Mouse (Mus musculus): Measurements from ENCODE around the gene Zfp207. TPM values are rescaled to one million over a fixed set of nuclear protein-coding genes. Genes with fewer than 3 reads are reported as not detected.
"Not testable (repeated sequence)": the region's sequence is repeated elsewhere in the genome, so short reads cannot be mapped to it uniquely, and the experiment has no call there.

The Zfp207 gene
- polyA plus RNA-seq, 1 experiment = 92.9 TPM

GRCm38 (mm10) chr11:80391407-80392120, 8.5 kb downstream of the Zfp207 start:
- Histone ChIP-seq H3ac (ENCODE audit: control insufficient read depth, insufficient read length, low read depth) (no peak overlapping the region), H3K79me3 (ENCODE audit: low read depth) (peaks cover 70% of the 10 kb centered on the region), H3K27me3 (ENCODE audit: control insufficient read depth, insufficient read depth, insufficient read length) (no peaks in the 10 kb centered on the region), H3K79me2 (ENCODE audit: control insufficient read depth, insufficient read depth) (peaks cover 96% of the 10 kb centered on the region), H3K4me3 (ENCODE audit: insufficient read depth, poor library complexity, severe bottlenecking) (no peak overlapping the region), H3K36me3 (ENCODE audit: control insufficient read depth, insufficient read depth) (peaks cover 99% of the 10 kb centered on the region)
- TF ChIP-seq MYOG (IDR thresholded peaks at IDR 0.05; ENCODE audit: control insufficient read depth, extremely low read depth, insufficient read length) (no peak), MAX (IDR thresholded peaks at IDR 0.05) (no peak), MYOD1 (IDR thresholded peaks at IDR 0.05; ENCODE audit: control insufficient read depth, insufficient read length, low read depth) (no peak), FOSL1 (IDR thresholded peaks at IDR 0.05; ENCODE audit: insufficient read depth, low read length, poor library complexity, severe bottlenecking) (no peak), CTCF (IDR thresholded peaks at IDR 0.05; ENCODE audit: control insufficient read depth, insufficient read depth, insufficient read length) (no peak), CEBPB (IDR thresholded peaks at IDR 0.05; ENCODE audit: low read depth) (no peak), USF1 (IDR thresholded peaks at IDR 0.05; ENCODE audit: low read depth) (no peak)

GRCm38 (mm10) chr11:80395930-80396329, 12.9 kb downstream of the Zfp207 start:
- TF ChIP-seq CTCF (IDR thresholded peaks at IDR 0.05; ENCODE audit: control insufficient read depth, insufficient read depth, insufficient read length) = no peak
- no peak for TF ChIP-seq FOSL1 (IDR thresholded peaks at IDR 0.05; ENCODE audit: insufficient read depth, low read length, poor library complexity, severe bottlenecking)
- no peak for TF ChIP-seq CEBPB (IDR thresholded peaks at IDR 0.05; ENCODE audit: low read depth)
- TF ChIP-seq MYOD1 (IDR thresholded peaks at IDR 0.05; ENCODE audit: control insufficient read depth, insufficient read length, low read depth) = no peak
- TF ChIP-seq MYOG (IDR thresholded peaks at IDR 0.05; ENCODE audit: control insufficient read depth, extremely low read depth, insufficient read length) = no peak
- TF ChIP-seq USF1 (IDR thresholded peaks at IDR 0.05; ENCODE audit: low read depth) = no peak
- TF ChIP-seq MAX (IDR thresholded peaks at IDR 0.05) = no peak
- Histone ChIP-seq H3K79me2 (ENCODE audit: control insufficient read depth, insufficient read depth) (peaks cover 96% of the 10 kb centered on the region), H3K27me3 (ENCODE audit: control insufficient read depth, insufficient read depth, insufficient read length) (no peaks in the 10 kb centered on the region), H3K36me3 (ENCODE audit: control insufficient read depth, insufficient read depth) (peaks cover 99% of the 10 kb centered on the region), H3K4me3 (ENCODE audit: insufficient read depth, poor library complexity, severe bottlenecking) (no peak overlapping the region), H3K79me3 (ENCODE audit: low read depth) (peaks cover 62% of the 10 kb centered on the region), H3ac (ENCODE audit: control insufficient read depth, insufficient read length, low read depth) (no peak overlapping the region)

- Histone ChIP-seq H3ac (ENCODE audit: control insufficient read depth, insufficient read length, low read depth) (no peak overlapping the region), H3K27me3 (ENCODE audit: control insufficient read depth, insufficient read depth, insufficient read length) (no peaks in the 10 kb centered on the region), H3K4me3 (ENCODE audit: insufficient read depth, poor library complexity, severe bottlenecking) (no peak overlapping the region), H3K36me3 (ENCODE audit: control insufficient read depth, insufficient read depth) (peaks cover 99% of the 10 kb centered on the region), H3K79me2 (ENCODE audit: control insufficient read depth, insufficient read depth) (peaks cover 92% of the 10 kb centered on the region), H3K79me3 (ENCODE audit: low read depth) (peaks cover 62% of the 10 kb centered on the region)
- TF ChIP-seq MYOD1 (IDR thresholded peaks at IDR 0.05; ENCODE audit: control insufficient read depth, insufficient read length, low read depth) (no peak), CEBPB (IDR thresholded peaks at IDR 0.05; ENCODE audit: low read depth) (no peak), CTCF (IDR thresholded peaks at IDR 0.05; ENCODE audit: control insufficient read depth, insufficient read depth, insufficient read length) (no peak), MYOG (IDR thresholded peaks at IDR 0.05; ENCODE audit: control insufficient read depth, extremely low read depth, insufficient read length) (no peak), USF1 (IDR thresholded peaks at IDR 0.05; ENCODE audit: low read depth) (no peak), FOSL1 (IDR thresholded peaks at IDR 0.05; ENCODE audit: insufficient read depth, low read length, poor library complexity, severe bottlenecking) (no peak), MAX (IDR thresholded peaks at IDR 0.05) (no peak)
These were observed 13.5 kb downstream of the Zfp207 start for GRCm38 (mm10) chr11:80396617-80397016.

- Histone ChIP-seq H3K79me2 (ENCODE audit: control insufficient read depth, insufficient read depth) (peaks cover 30% of the 10 kb centered on the region), H3K36me3 (ENCODE audit: control insufficient read depth, insufficient read depth) (peaks cover 85% of the 10 kb centered on the region)
- not testable (repeated sequence) for H3ac ChIP-seq (ENCODE audit: control insufficient read depth, insufficient read length, low read depth)
These were observed 24.8 kb downstream of the Zfp207 start for GRCm38 (mm10) chr11:80407878-80408277.

GRCm38 (mm10) chr11:80410377-80410776, 27.3 kb downstream of the Zfp207 start:
- no peak overlapping the region for H3K4me3 ChIP-seq (ENCODE audit: insufficient read depth, poor library complexity, severe bottlenecking)
- H3K27me3 ChIP-seq (ENCODE audit: control insufficient read depth, insufficient read depth, insufficient read length) = no peaks in the 10 kb centered on the region
- TF ChIP-seq USF1 (IDR thresholded peaks at IDR 0.05; ENCODE audit: low read depth) (no peak), MAX (IDR thresholded peaks at IDR 0.05) (no peak), MYOD1 (IDR thresholded peaks at IDR 0.05; ENCODE audit: control insufficient read depth, insufficient read length, low read depth) (no peak), CTCF (IDR thresholded peaks at IDR 0.05; ENCODE audit: control insufficient read depth, insufficient read depth, insufficient read length) (no peak), CEBPB (IDR thresholded peaks at IDR 0.05; ENCODE audit: low read depth) (no peak), FOSL1 (IDR thresholded peaks at IDR 0.05; ENCODE audit: insufficient read depth, low read length, poor library complexity, severe bottlenecking) (no peak), MYOG (IDR thresholded peaks at IDR 0.05; ENCODE audit: control insufficient read depth, extremely low read depth, insufficient read length) (no peak)
- H3K79me3 ChIP-seq (ENCODE audit: low read depth) = no peaks in the 10 kb centered on the region
- H3ac ChIP-seq (ENCODE audit: control insufficient read depth, insufficient read length, low read depth) = no peak overlapping the region
- peaks cover 5% of the 10 kb centered on the region for H3K79me2 ChIP-seq (ENCODE audit: control insufficient read depth, insufficient read depth)
- H3K36me3 ChIP-seq (ENCODE audit: control insufficient read depth, insufficient read depth) = peaks cover 72% of the 10 kb centered on the region

More at GRCm38 (mm10) chr11:80407878-80408277, 24.8 kb downstream of the Zfp207 start:
- H3K27me3 ChIP-seq (ENCODE audit: control insufficient read depth, insufficient read depth, insufficient read length); H3K4me3 ChIP-seq (ENCODE audit: insufficient read depth, poor library complexity, severe bottlenecking); H3K79me3 ChIP-seq (ENCODE audit: low read depth): not testable (repeated sequence)

- no peaks in the 10 kb centered on the region for H3K79me2 ChIP-seq (ENCODE audit: control insufficient read depth, insufficient read depth)
- H3K4me3 ChIP-seq (ENCODE audit: insufficient read depth, poor library complexity, severe bottlenecking) = no peak overlapping the region
- H3K79me3 ChIP-seq (ENCODE audit: low read depth) = no peaks in the 10 kb centered on the region
- no peak overlapping the region for H3ac ChIP-seq (ENCODE audit: control insufficient read depth, insufficient read length, low read depth)
- TF ChIP-seq MAX (IDR thresholded peaks at IDR 0.05) (peak; percentile 57), MYOG (IDR thresholded peaks at IDR 0.05; ENCODE audit: control insufficient read depth, extremely low read depth, insufficient read length) (no peak), FOSL1 (IDR thresholded peaks at IDR 0.05; ENCODE audit: insufficient read depth, low read length, poor library complexity, severe bottlenecking) (peak; percentile 63), CTCF (IDR thresholded peaks at IDR 0.05; ENCODE audit: control insufficient read depth, insufficient read depth, insufficient read length) (no peak), USF1 (IDR thresholded peaks at IDR 0.05; ENCODE audit: low read depth) (no peak)
- H3K36me3 ChIP-seq (ENCODE audit: control insufficient read depth, insufficient read depth) = peaks cover 20% of the 10 kb centered on the region
- no peaks in the 10 kb centered on the region for H3K27me3 ChIP-seq (ENCODE audit: control insufficient read depth, insufficient read depth, insufficient read length)
These were observed 34.0 kb downstream of the Zfp207 start for GRCm38 (mm10) chr11:80417085-80417484.
